Mouse (Mus musculus) brain, adult 2 months (tissue): ENCODE results near the gene Alcam.
A peak's percentile ranks its signal among the peaks of the same experiment; 100 is the strongest.

ENCODE experiments used
- DNase-seq: peaks from one replicate; pipeline ENCODE4 v3.0.0; 2011; ENCODE audit warnings: low read depth, low spot score

Alcam gene

DNA sequence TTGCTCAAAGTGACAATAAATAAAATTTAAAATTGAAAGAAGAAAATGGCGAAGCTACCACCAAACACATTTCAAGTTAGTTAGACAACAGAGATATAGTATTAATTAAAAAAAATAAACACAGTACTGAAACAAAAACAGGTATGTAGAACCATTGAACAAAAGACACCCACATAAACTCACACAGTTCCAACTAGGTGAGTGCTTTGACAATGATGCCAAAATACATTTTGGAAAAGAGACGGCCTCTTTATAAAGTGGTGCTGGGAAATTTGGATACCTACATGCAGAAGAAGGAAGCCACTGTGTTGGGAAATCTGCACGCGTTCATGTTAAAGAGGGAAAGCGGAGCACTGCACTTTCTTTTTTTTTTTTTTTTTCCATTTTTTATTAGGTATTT is 85.4 kb downstream of the Alcam start:
- no peak for DNase-seq

DNA sequence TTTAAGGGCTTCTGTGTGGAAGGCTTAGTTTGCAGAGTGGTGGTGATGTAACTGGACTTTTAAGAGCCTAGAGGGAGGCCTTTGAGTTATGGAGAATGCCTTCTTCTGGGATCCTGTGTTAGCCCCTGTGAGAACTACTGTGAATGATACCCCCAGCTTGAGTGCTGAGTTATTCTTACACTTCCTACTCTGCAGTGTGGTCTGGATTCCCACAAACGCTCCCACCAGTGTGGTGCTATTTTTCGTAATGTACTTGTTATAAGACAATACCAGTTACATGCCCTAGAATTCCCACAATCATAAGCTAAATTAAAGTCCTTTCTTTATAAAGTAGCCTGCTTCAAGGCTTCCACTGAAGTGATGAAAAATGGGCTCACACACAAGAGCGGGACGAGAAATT is 87.0 kb downstream of the Alcam start:
- peak; percentile 19 for DNase-seq

GRCm38 (mm10) chr16:52363944-52364511 is 89.8 kb downstream of the Alcam start:
- DNase-seq = no peak

GRCm38 (mm10) chr16:52343467-52344033 is 110.3 kb downstream of the Alcam start:
- no peak for DNase-seq

DNA sequence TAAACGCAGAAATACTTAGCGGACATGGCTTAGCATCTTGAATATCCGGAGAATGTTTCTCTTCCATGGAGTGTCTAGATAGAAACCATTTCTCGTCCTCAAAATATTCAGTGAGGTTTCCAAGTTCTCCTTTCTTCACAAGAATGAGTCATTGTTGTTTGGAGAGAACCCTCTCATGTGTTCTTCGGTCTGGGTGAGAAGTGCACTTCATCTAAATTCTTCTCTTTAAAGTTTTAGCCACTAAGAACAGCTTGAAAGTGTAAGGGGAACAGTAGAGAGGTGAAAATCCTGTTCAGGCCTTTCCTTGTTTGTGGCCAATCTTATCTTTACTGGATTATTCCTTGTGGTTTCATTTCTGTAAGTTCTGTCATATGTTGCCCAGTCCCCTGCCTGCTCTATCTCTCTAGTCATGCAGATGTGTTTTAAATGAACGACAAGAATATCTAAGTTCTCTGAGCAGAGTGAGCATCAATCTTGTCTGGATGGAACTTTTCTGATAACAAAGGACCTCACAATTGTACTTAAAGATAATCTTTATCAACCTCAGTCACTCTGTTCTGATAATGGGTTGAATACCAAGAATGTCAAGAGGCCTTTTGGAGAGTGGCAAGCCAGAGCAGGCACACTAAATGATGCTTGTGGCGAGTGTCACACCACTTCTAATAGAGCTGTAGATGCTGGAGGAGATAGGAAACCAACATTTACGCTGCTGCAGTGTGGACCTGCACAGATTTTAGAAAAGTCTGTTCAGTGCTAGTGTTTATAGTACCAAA is 111.0 kb downstream of the Alcam start:
- DNase-seq = peak; percentile 43

DNA sequence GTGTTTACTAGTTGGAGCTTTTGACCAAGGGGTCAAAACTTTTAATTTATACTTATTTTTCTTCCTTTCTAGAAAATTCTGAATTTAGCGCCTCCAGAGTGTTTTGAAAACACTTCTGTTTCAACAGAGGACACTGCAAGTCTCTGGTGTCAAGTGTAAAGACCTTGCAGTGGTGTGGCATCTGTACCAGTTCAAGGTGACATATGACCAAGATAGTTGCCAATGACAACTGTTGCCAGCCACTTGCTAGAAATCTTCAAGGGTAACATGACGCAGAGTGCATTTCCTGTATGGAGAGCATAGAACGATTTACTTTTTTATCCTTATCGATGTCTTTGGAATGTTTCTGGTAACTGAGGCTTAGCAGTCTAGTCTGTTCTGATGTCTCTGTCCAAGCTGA is 119.8 kb downstream of the Alcam start:
- DNase-seq = no peak

DNA sequence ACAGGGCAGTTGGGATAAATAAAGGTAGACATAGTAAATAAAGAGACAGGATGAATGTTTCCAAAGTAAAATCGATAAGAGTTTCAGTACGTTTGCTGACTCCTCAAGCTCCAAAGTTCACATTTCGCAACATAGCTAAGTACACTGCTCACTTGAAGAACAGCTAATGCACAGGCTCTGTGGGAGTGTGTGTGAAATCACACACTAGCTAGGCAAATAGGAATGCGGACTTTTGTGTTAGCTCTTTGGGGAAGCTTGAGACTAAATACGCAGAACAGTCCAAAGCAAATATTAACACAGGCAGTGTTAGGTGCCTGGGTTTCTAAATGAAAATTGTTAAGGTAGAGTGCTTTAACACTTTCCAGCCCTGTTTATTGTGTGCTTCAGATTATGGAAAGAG is 120.2 kb downstream of the Alcam start:
- no peak for DNase-seq

DNA sequence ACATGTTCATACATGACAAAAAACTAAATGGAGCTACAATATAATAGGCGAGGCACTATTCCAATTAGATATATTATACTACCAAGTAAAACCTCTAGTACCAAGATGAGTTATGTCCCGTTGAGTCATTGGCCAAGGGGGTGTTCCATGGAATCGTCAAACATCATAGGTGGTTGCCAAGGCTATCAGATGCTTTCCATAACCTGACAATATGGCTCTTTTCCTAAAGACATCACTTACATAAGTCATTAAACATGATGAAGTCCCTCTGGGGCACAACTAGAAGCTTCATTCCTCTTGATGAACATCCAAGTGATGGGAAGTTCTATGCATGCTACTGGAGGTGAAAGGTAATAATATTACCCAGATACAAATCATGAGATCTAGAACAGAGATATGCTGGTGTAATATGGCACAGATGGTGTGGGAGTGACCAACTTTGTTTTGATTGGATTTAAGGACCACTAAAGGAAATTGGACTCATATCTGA is 122.5 kb downstream of the Alcam start:
- no peak for DNase-seq

GRCm38 (mm10) chr16:52329420-52329819 is 124.5 kb downstream of the Alcam start:
- no peak for DNase-seq

GRCm38 (mm10) chr16:52319229-52319628 is 134.6 kb downstream of the Alcam start:
- no peak for DNase-seq

DNA sequence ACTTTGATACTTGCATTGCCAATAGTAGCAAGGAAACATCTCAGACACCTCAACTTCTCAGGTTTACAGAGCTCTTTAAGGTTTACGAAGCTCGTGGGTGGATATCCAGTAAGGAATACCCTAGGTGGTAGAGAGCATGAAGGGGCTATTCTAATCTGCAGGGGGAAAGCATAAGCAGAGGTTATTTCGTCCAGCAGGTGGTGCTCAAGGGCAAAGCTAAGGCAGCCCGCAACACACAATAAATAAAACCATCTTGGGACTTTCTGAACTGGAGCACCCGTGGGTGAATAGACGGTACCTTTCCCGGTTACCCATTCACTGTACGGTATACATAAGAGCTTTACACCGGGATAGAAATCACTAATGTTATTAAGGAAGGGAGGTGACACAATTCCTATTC is 142.8 kb downstream of the Alcam start:
- DNase-seq = peak; percentile 88

GRCm38 (mm10) chr16:52307016-52307415 is 146.9 kb downstream of the Alcam start:
- DNase-seq = no peak

- DNase-seq = no peak
Observed at GRCm38 (mm10) chr16:52303532-52303902, 150.4 kb downstream of the Alcam start.

- no peak for DNase-seq
Observed at GRCm38 (mm10) chr16:52302790-52303531, 150.9 kb downstream of the Alcam start.

GRCm38 (mm10) chr16:52301730-52302129 is 152.1 kb downstream of the Alcam start:
- DNase-seq = no peak

DNA sequence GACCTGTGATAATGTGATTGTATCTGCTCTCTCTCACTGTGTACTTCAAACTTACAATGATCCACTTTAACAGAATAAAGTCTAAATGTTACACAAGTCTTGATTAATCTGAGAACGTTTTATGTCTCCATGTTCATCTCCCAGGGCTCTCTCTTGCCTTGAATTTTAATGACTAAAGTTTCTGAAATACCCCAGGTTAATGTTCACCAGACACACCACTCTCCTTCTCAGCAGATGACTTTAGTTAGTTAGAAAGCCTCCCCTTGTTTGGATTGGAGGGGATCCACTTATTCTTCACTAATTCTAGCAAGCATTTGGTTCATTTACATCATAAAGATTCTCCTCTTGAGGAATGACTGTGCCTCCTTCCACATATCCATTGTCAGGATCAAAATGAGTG is 157.5 kb downstream of the Alcam start:
- DNase-seq = no peak

- DNase-seq = no peak
Observed at GRCm38 (mm10) chr16:52295535-52295934, 158.3 kb downstream of the Alcam start.

DNA sequence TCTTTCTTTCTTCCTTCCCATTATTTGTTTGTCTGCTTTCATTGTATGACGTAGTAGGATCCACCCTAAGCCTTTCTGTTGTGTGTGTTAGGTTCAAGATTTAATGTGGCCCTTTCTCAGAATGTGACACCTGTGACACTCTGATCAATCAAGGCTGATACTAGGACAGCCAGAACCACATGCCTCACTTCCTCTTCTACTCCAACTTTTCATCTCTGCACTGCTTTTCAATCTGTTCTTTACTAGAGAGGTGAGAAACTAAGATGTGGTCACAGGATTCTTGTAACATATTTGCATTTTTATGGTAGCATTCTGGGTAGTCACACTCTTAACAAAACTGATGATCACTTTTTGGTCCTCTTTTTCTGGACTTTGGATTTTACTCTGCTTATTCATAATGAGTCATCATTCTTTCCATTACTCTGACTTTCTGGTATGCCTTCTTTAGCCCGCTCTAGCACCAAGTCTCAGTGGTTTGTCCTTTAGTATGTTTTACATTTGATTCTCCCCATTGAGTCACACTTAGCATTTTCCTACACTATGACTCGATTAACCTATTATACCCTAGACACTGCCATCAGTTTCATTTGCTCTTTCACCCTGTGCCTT is 161.3 kb downstream of the Alcam start:
- DNase-seq = no peak

GRCm38 (mm10) chr16:52280186-52280585 is 173.7 kb downstream of the Alcam start:
- peak; percentile 60 for DNase-seq

GRCm38 (mm10) chr16:52265066-52265465 is 188.8 kb downstream of the Alcam start:
- no peak for DNase-seq

GRCm38 (mm10) chr16:52263751-52264150 is 190.1 kb downstream of the Alcam start:
- no peak for DNase-seq

DNA sequence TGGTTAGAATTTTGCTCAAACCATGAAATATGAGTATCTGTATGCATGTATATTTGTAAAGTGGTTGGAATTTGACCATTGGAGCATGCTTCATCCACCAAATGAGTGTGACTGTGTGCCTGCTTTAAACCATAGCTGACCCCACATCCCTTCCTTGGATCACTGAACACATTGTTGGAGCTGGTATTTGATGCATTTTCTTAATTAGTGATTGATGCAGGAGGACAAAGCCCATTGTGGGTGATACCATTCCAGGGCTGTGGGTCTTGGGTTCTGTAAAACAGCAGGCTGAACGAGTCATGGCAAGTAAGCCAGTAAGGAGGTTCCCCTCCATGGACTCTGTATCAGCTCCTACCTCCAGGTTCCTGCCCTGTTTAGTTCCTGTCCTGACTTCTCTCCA is 191.3 kb downstream of the Alcam start:
- no peak for DNase-seq
